Mouse (Mus musculus): ENCODE results near the gene Lpar3.

DNA sequence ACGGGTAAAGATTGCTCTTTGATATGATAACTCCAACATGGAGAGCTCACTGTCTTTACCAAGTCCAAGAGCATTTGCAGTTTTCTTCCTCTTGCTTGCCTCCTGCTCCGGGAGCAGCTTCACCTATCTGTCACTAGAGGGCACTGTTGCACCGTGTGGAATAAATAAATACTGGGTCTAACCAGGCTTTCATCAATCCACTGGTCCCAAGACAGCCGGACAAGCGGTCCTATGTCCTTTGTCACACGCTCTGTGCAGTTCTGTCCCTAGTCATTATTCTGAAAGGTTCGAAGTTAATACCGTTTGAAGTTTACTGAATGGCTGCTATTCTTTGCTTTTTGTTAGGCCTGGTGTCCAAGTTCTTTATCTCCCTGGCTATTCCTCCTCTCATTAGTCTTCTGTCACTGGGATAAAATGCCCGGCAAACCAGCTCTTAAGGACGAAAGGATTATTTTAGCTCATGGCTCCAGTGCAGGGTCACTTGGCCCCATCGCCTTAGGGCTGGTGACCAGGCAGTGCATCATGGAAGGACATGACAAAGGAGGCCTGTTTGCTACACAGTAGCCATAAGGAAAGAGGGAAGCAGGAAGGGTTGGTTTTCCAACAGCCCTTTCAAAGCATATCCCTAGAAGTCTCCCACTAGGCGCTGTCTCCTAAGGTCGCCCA lies 35.6 kb upstream of the Lpar3 start:
- TF ChIP-seq CTCF (IDR thresholded peaks at IDR 0.05) (peak; percentile 99), POLR2A (IDR thresholded peaks at IDR 0.05; ENCODE audit: insufficient read depth, low read depth, low read length) (no peak)

Data from heart, adult 2 months (tissue).